Mouse (Mus musculus): ENCODE results near the gene Rab8b.
A peak's percentile ranks its signal among the peaks of the same experiment; 100 is the strongest.
"Not testable (repeated sequence)": the region's sequence is repeated elsewhere in the genome, so short reads cannot be mapped to it uniquely, and the experiment has no call there.

Gene Rab8b

DNA sequence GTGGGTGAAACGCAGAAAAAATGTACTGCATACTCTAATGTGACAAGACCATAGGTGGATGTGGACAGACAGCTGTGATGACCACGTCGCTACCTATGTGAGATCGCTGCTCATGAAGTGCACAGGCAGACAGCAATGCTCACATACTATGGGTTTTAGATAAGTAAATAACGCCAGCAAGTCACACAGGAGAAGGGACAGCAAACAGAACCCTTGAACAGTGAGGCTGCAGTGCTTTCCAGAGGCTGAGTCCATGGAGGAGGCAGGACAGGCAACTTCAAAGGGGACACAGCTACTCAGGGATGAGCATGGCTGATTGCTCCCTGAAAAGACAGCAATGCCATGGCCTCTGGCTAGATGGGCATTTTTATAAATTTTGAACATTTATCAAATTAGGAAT, 72.7 kb downstream of the Rab8b start:
- no peak for DNase-seq (ENCODE audit: low read depth, low spot score)

DNA sequence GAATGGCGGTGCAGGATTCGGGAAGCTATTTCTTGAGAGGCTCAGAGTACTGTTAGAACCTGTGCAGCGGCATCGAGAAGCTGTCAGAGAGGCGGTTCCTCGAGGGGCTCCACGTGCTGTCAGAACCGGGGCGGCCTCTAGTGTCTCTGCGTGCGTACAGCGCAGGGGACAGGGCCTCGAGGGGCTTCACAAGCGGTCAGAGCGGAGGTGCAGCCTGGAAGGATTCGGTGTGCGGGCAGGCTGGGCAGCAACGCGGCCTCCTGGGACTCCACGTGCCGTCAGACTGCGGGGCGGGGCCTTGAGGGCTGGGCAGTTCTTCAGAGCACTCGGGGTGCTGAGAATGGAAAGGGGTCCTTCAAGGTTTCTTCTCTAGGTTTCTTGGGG, 84.4 kb downstream of the Rab8b start:
- no peak for DNase-seq (ENCODE audit: low read depth, low spot score)

- peak; percentile 98 for DNase-seq (ENCODE audit: low read depth, low spot score)
Observed at GRCm38 (mm10) chr9:66834318-66835096, 85.0 kb downstream of the Rab8b start, which contains the start of gene Aph1c. Gene Aph1c (minus strand): TSS chr9:66834726.

- no peak for DNase-seq (ENCODE audit: low read depth, low spot score)
Observed at GRCm38 (mm10) chr9:66833851-66834250, 85.6 kb downstream of the Rab8b start.

DNA sequence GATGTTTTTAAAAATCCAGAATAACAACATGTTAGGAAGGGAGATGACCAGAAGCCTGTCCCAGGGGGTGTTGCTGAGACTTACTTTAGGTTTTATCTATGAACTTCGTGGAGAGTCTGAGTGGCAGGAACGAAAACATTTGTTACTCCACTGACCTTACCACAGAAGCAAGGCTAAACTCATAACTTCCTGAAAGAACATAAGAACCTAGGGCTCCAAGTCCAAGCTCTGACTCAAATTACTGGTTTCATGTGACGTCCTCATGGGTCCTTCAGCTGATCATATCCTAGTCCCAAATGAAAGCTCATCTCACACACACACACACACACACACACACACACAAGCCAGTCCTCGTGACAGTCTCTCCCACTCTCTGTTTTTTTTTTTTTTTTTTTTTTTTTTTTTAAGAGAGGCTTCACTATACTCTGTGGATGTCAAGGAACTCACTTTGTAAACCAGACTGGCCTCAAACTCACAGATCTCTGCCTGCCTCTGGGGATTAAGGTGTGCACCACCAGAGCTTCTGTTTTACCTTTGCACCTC, 87.0 kb downstream of the Rab8b start:
- peak; percentile 31 for DNase-seq (ENCODE audit: low read depth, low spot score)

- DNase-seq (ENCODE audit: low read depth, low spot score): peak; percentile 37
Observed at GRCm38 (mm10) chr9:66825990-66826389, 93.5 kb downstream of the Rab8b start.

- not testable (repeated sequence) for DNase-seq (ENCODE audit: low read depth, low spot score)
Observed at GRCm38 (mm10) chr9:66822255-66822654, 97.2 kb downstream of the Rab8b start.

- DNase-seq (ENCODE audit: low read depth, low spot score): no peak
Observed at GRCm38 (mm10) chr9:66820996-66821395, 98.5 kb downstream of the Rab8b start.

DNA sequence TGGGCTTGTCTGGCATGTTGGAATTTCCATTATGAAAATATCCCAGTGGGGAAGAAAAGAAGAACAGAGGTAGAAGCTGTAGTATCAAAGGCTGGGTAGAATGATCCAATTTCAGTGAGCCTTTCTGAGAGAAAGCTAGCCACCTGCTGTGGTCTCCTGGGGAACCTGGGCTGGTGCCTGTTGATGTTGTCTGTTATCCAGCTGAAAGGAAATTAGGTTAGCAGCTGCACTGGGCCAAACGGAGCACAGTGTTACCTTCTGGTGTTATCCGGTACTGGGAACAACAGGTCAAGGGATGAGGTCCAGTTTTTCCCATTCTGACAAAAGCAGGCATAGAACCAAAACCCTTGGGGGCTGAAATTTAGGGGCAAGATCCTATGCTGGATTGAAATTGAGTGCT, 106.1 kb downstream of the Rab8b start:
- DNase-seq (ENCODE audit: low read depth, low spot score): no peak

- DNase-seq (ENCODE audit: low read depth, low spot score): not testable (repeated sequence)
Observed at GRCm38 (mm10) chr9:66805951-66806350, 113.5 kb downstream of the Rab8b start.

DNA sequence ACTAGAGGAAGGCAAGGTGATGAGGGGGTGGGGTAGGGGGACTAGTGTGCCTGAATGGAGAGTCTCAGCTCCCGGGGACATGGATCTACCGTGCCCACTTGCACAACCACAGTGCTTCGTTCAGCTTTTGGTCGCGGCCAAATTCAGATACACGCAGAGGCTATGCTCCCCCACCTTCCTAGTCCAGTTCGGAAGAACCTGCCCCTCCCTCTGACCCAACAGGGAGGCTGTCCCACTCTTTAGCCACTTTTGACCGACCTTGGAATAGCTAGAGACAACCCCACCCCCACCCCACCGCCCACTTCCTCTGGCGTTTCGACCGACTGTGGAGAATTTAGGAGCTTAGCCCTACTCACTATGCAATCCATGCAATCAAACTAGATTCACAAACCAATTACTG, 117.5 kb downstream of the Rab8b start:
- no peak for DNase-seq (ENCODE audit: low read depth, low spot score)

- no peak for DNase-seq (ENCODE audit: low read depth, low spot score)
Observed at GRCm38 (mm10) chr9:66796739-66797138, 122.7 kb downstream of the Rab8b start, which contains the start of gene Gm10647. Gene Gm10647 (plus strand): TSS chr9:66797039.

GRCm38 (mm10) chr9:66795464-66796324, 123.8 kb downstream of the Rab8b start, which contains the start of gene Aph1b:
Gene Aph1b (minus strand): TSS chr9:66795490.
- DNase-seq (ENCODE audit: low read depth, low spot score): peak; percentile 98

DNA sequence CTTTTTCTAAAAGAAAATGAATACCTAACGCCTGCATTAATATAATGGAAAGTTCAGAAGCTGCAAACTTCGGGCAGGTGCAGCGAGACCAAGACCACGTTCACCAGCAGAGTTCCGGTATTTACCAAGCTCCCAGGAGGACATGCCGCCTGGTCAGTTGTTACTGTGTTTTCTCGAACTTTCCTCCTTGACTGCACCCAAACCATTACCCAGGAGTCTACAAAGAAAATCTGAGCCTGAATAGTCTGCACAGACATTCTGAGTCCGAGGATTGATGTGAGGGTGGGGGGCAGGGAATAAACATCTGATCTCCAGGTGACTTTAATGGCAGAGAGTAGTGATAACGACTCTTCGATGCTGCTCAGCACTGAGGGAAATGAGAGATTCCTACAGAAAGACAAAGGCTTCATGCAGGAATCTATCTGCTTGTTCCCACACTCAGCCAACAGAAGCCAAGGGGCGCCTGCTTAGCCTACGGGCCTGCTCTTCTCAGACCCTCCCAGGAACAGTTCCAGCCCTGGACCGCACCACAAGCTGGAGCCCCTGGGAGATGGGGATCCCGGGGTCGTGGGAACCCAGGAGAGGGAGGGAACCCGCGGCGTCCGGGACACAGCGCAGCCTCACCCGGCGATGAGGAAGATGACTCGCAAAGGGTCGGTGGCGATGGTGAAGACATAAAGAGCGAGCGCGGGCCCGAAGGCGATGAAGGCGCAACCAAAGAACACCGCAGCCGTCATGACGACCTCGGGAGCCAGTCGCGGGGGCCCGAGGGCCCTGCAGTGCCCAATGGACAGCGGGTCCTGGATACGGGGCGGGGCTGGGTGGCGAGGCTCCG, 124.6 kb downstream of the Rab8b start:
- DNase-seq (ENCODE audit: low read depth, low spot score): no peak
